Mouse (Mus musculus) small intestine, adult 10 weeks (tissue): ENCODE results near the gene Rnf6. TPM values are rescaled to one million over a fixed set of nuclear protein-coding genes. Genes with fewer than 3 reads are reported as not detected.

Source experiments
- polyA plus RNA-seq: library from polyadenylated mRNA; stranded (reverse); fragments of 350-450 nt; fragmentation: Illumina TruSeq; extraction: RNeasy Lipid Tissue Mini Kit (QIAGEN cat#74804); gene quantifications from one replicate; pipeline ENCODE4 v1.2.3, GENCODE M21; 2014; ENCODE audit warnings: low replicate concordance

Rnf6 gene
- 69.6 TPM for polyA plus RNA-seq

DNA sequence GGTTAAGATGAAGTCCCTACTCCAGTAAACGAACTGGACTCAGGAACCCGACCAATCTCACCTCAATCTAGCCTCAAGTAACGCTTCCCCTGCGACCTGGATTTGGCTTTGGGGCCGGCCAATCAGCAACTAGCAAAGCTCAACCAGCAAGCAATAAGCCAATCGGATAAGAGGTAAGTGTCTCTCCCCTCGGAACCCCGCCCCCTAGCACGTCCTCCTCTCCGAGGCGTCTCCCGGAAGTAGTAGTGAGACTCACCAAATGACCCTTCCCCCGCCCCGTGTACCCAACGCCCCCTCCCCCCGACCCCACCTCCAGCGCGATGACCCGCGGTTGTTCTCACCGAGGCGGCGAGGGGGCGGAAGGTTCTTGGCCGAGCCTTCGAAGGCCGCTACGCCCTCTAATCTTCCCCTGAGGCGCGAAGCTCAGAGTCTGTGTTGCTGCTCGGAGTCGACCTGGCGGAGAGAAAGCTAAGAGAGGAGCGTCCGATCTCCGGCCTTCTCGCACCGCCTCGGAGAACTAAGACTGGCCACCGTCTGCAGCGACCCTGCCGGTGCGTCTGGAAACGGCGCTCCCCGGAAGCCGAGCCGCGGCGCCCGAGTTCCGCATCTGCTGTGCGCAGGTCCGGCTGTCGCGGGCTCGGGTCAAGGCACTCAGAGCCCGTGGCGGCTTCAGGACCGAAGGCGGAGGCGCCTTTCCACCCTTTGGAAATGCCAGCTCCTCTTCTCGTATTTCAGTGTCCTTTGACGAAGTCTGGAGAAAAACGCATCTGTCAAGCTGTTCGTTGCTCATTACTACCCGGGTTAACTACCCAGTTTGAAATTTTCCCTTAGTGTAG, at the start of gene Rnf6:
Gene Rnf6, minus strand, starts transcription at position 677 of the 836 bp plus-strand sequence.

DNA sequence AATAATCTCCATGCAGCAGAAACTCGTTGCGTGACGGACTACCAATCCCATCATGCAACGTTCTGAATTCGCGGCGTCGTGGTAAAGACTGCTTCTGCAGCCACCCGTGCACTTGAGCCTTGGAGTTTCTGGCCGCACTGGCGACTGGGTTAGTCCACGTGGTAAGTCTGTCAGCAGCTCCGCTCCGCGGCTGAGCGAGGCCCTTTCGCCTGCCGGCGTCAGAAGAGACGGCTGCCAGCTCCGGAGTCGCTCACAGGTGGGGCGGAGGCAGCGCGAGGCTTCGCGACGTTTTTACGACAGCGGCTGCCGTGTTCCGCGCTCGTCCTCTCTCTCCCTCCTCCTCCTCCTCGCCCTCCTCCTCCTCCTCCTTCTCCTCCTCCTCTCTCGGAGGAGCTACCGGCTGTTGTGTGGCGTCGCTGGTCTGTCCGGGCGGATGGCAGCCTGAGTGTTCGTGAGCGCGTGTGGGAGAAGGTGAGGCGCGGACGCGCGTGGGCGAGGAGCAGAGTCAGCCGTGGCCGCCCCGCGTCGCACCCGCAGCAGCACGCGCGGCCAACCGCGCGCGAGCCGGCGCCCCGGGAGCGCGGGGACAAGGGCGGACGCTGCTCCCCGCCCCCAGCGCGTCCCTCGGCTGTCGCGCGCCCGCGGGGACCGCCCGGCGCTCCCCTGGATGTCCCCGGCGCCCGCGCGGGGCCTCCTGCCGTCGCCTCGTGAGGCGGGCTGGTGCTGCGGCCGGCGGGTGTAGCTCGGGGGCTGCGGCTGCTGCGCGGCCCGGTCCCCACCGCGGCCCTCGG, 9.7 kb upstream of the Rnf6 start, which contains the start of gene Cdk8:
Gene Cdk8, plus strand, starts transcription at position 367 of the 791 bp plus-strand sequence.

GRCm38 (mm10) chr5:146185204-146185603, 36.2 kb downstream of the Rnf6 start, which contains the start of gene 1700001J03Rik:
Gene 1700001J03Rik, minus strand, starts transcription at chr5:146185304.

DNA sequence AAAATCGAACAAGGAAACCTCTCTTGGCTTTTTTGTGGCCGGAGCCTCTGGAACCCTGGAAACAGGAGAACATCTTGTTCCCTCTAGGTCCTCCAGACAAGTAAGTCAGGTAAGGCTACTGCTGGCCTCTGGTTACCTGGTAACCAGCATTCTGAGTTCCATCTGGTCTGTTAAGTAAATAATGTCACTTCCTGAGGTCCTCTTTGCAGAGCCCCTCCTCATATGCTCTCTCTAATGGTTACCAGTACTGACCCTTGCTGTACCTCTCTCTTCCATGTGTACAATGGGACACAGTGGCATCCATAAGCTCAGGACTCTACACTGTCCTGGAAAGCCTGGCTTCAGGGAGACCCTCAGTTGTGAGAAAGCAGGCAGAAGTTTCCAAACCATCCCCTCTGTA, 50.7 kb downstream of the Rnf6 start, which contains the start of gene Gm6309:
Gene Gm6309, minus strand, starts transcription at position 101 of the 400 bp plus-strand sequence.

GRCm38 (mm10) chr5:146160439-146160838, 60.9 kb downstream of the Rnf6 start, which contains the start of gene Gm5565:
Gene Gm5565, minus strand, starts transcription at chr5:146160539.

Other genes with a start within 250 kb of the Rnf6 start
- gene Cyp3a25, start 211.9 kb downstream of the Rnf6 start, polyA plus RNA-seq: 2,948 TPM
- gene Cyp3a59, start 142.3 kb downstream of the Rnf6 start, polyA plus RNA-seq: 6.4 TPM
- gene Gm5565, start 61.0 kb downstream of the Rnf6 start, polyA plus RNA-seq: not detected
- not detected for gene Gm6309, start 50.8 kb downstream of the Rnf6 start, polyA plus RNA-seq
- not detected for gene 1700001J03Rik, start 36.3 kb downstream of the Rnf6 start, polyA plus RNA-seq
- gene Cdk8, start 9.7 kb upstream of the Rnf6 start, polyA plus RNA-seq: 109 TPM
- gene Wasf3, start 163.4 kb upstream of the Rnf6 start, polyA plus RNA-seq: 2.2 TPM